Mouse (Mus musculus): ENCODE measurements at regions not wholly inside any gene's neighbourhood (a gene's known extent, or its start where the extent isn't known, plus 50 kb on each side); places are given as distances from the start of the nearest gene placed in this dataset.

GRCm38 (mm10) chr5:21109030-21109429 is 53.3 kb upstream of the Ptpn12 start:
- no peak for DNase-seq

GRCm38 (mm10) chr5:21113377-21113776 is 57.7 kb upstream of the Ptpn12 start:
- DNase-seq, result no peak

- no peak for DNase-seq
Observed at GRCm38 (mm10) chr5:21115552-21115951, 59.8 kb upstream of the Ptpn12 start.

GRCm38 (mm10) chr5:21123081-21123480 is 63.0 kb upstream of the Gsap start:
- no peak for DNase-seq

- DNase-seq, result no peak
Observed at GRCm38 (mm10) chr5:21125085-21125484, 61.0 kb upstream of the Gsap start.

GRCm38 (mm10) chr5:21131173-21131572 is 54.9 kb upstream of the Gsap start:
- peak in 1 of 2 experiments; percentile 32 for DNase-seq

- DNase-seq, result no peak
Observed at GRCm38 (mm10) chr5:21131943-21132342, 54.1 kb upstream of the Gsap start.

- DNase-seq, result no peak
Observed at GRCm38 (mm10) chr5:21135476-21135875, 50.6 kb upstream of the Gsap start.

- DNase-seq, result no peak
Observed at GRCm38 (mm10) chr5:21136081-21136480, 50.0 kb upstream of the Gsap start.

Measured in kidney, postnatal 36 days (tissue).